Mouse (Mus musculus) stomach, postnatal 0 days (tissue): ENCODE data around the gene Asb3.

ENCODE experiments used
- CTCF ChIP-seq: IDR thresholded peaks from 2 replicates; pipeline ENCODE4 v1.5.1; 2016; ENCODE audit warnings: antibody characterized with exemption, low read depth, mild to moderate bottlenecking, moderate library complexity
- EP300 ChIP-seq: optimal IDR thresholded peaks from 2 replicates; pipeline ENCODE3; 2016; ENCODE audit warnings: antibody characterized with exemption

DNA sequence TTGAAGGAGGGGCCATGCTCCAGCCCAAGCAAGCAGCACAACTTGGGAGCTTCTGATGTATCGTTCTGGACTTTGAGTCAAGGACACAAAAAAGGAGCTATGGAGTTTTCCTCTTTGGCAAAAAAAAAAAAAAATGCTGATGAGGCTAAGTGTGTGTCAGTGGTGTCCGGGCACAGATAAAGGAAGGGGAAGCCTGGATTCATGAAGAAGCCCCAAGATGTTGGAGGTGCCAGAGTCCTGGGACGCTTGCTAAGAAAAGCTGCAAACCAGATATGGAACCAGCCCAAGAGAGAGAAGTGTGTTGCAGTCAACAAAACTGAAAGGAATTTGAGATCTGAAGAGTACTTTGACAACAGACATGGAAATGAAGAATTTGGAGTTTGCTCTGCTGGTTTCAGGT is 27.1 kb downstream of the Asb3 start:
- no peak for TF ChIP-seq EP300
- TF ChIP-seq CTCF = no peak
